Mouse (Mus musculus) heart, postnatal 0 days (tissue): ENCODE results near the gene Eml3.

Source experiments
- CTCF ChIP-seq: IDR thresholded peaks from 2 replicates; pipeline ENCODE4 v1.5.1; 2016; ENCODE audit warnings: antibody characterized with exemption, control low read depth, low read depth
- EP300 ChIP-seq: IDR thresholded peaks from 2 replicates; pipeline ENCODE4 v1.6.1; 2016; ENCODE audit warnings: antibody characterized with exemption, low read depth

GRCm38 (mm10) chr19:8936736-8937135, 7.4 kb downstream of the Eml3 start:
- no peak for TF ChIP-seq CTCF
- TF ChIP-seq EP300: no peak
